Mouse (Mus musculus) ovary, postnatal 36 days (tissue): Measurements from ENCODE around the gene Clcnkb.

ENCODE experiments used
- DNase-seq: peaks from one replicate; pipeline ENCODE4 v3.0.0; 2022; ENCODE audit warnings: low spot score, mixed read lengths

Clcnkb gene

GRCm38 (mm10) chr4:141405314-141405622 lies 10.5 kb downstream of the Clcnkb start:
- no peak for DNase-seq

GRCm38 (mm10) chr4:141404518-141405313 lies 11.1 kb downstream of the Clcnkb start:
- DNase-seq, result peak; percentile 82

- DNase-seq, result no peak
Observed at GRCm38 (mm10) chr4:141400171-141400570, 15.6 kb downstream of the Clcnkb start.

GRCm38 (mm10) chr4:141398545-141398944 lies 17.3 kb downstream of the Clcnkb start, which contains the start of gene Clcnka:
Clcnka (minus strand) TSS chr4:141398724.
- no peak for DNase-seq

- DNase-seq, result no peak
Observed at GRCm38 (mm10) chr4:141397861-141398260, 18.0 kb downstream of the Clcnkb start.

GRCm38 (mm10) chr4:141394751-141395150 lies 21.1 kb downstream of the Clcnkb start:
- no peak for DNase-seq

- no peak for DNase-seq
Observed at GRCm38 (mm10) chr4:141391293-141391692, 24.5 kb downstream of the Clcnkb start.

- no peak for DNase-seq
Observed at GRCm38 (mm10) chr4:141389366-141390150, 26.3 kb downstream of the Clcnkb start.

- no peak for DNase-seq
Observed at GRCm38 (mm10) chr4:141387933-141388332, 27.9 kb downstream of the Clcnkb start.

GRCm38 (mm10) chr4:141387093-141387784 lies 28.6 kb downstream of the Clcnkb start:
- peak; percentile 71 for DNase-seq

- DNase-seq, result no peak
Observed at GRCm38 (mm10) chr4:141386150-141386549, 29.7 kb downstream of the Clcnkb start.

GRCm38 (mm10) chr4:141385275-141385674 lies 30.5 kb downstream of the Clcnkb start:
- DNase-seq, result peak; percentile 28

GRCm38 (mm10) chr4:141382406-141382805 lies 33.4 kb downstream of the Clcnkb start:
- DNase-seq, result peak; percentile 21

GRCm38 (mm10) chr4:141379674-141380073 lies 36.1 kb downstream of the Clcnkb start:
- no peak for DNase-seq

GRCm38 (mm10) chr4:141372426-141372825 lies 43.4 kb downstream of the Clcnkb start:
- DNase-seq, result no peak

GRCm38 (mm10) chr4:141367997-141368791 lies 47.6 kb downstream of the Clcnkb start, which contains the start of gene Fam131c:
Fam131c (plus strand) TSS chr4:141368220.
- peak; percentile 45 for DNase-seq

- DNase-seq, result no peak
Observed at GRCm38 (mm10) chr4:141365876-141366275, 49.9 kb downstream of the Clcnkb start.

- DNase-seq, result no peak
Observed at GRCm38 (mm10) chr4:141365126-141365525, 50.7 kb downstream of the Clcnkb start.

GRCm38 (mm10) chr4:141362937-141363548 lies 52.8 kb downstream of the Clcnkb start:
- peak; percentile 65 for DNase-seq

- DNase-seq, result no peak
Observed at GRCm38 (mm10) chr4:141360846-141361245, 55.0 kb downstream of the Clcnkb start.

GRCm38 (mm10) chr4:141359222-141359621 lies 56.6 kb downstream of the Clcnkb start:
- DNase-seq, result no peak
